Mouse (Mus musculus): ENCODE data around the gene a. TPM values are rescaled to one million over a fixed set of nuclear protein-coding genes. Genes with fewer than 3 reads are reported as not detected.

Gene a
- total and polyA plus RNA-seq, 3 experiments = 7.8 to 23.8 (median 10.9) TPM

GRCm38 (mm10) chr2:154774032-154774431 lies 17.2 kb upstream of the a start:
- dilution Hi-C loops (cut with MboI; ENCODE audit: extremely low pct_ligation_motif_present, extremely low pct_unique_long_range_greater_than_20kb, low sequenced_read_pairs) (no loop called here), in situ Hi-C loops (cut with MboI; ENCODE audit: low pct_ligation_motif_present, low pct_unique_long_range_greater_than_20kb, low sequenced_read_pairs) (no loop called here)
- Histone ChIP-seq H3K27ac (ENCODE audit: insufficient read depth, low read depth) (no peak overlapping the region), H3K79me2 (replicated peaks; ENCODE audit: control insufficient read depth, extremely low read depth, insufficient read depth, poor library complexity, severe bottlenecking) (no peaks in the 10 kb centered on the region), H3K4me3 (replicated peaks in 1 of 3; ENCODE audit: low read depth in 2 of 3, low read length in 2 of 3, poor library complexity in 1 of 3) (no peak overlapping the region), H3K27me3 (replicated peaks) (no peaks in the 10 kb centered on the region), H3K9ac (ENCODE audit: insufficient read depth, low read depth) (no peak overlapping the region), H3K36me3 (replicated peaks in 1 of 2; ENCODE audit: control insufficient read depth in 1 of 2, insufficient read depth in 1 of 2, low read length in 1 of 2) (no peaks in the 10 kb centered on the region), H3K9me3 (replicated peaks; ENCODE audit: low read length) (peaks cover 5% of the 10 kb centered on the region), H3K4me1 (ENCODE audit: control insufficient read depth in 1 of 2, insufficient read depth in 2 of 2) (peaks cover 9 to 13% of the 10 kb centered on the region in 2 experiments), H3K4me2 (ENCODE audit: insufficient read depth, low read depth, poor library complexity, severe bottlenecking) (no peak overlapping the region)
- peak; percentile 85 for DNase-seq (ENCODE audit: extremely low read depth)
- TF ChIP-seq ZMIZ1 (IDR thresholded peaks at IDR 0.05; ENCODE audit: low read depth, low read length) (no peak), TCF12 (IDR thresholded peaks at IDR 0.05; ENCODE audit: low read depth, low read length) (no peak), RAD21 (IDR thresholded peaks at IDR 0.05; ENCODE audit: low read depth, low read length) (peak; percentile 85), RCOR1 (conservative IDR thresholded peaks at IDR 0.05; ENCODE audit: low read depth, low read length) (no peak), IRF4 (IDR thresholded peaks at IDR 0.05; ENCODE audit: low read depth, low read length) (no peak), EP300 (IDR thresholded peaks at IDR 0.05; ENCODE audit: low read length) (no peak), CHD2 (IDR thresholded peaks at IDR 0.05; ENCODE audit: low read length) (no peak), NRF1 (IDR thresholded peaks at IDR 0.05; ENCODE audit: low read depth, low read length) (no peak), CTCF (conservative IDR thresholded peaks at IDR 0.05 in 1 of 2, IDR thresholded peaks at IDR 0.05 in 1 of 2; ENCODE audit: low read depth in 2 of 2, low read length in 2 of 2) (peak; percentile 43 to 86; a peak in 3 of 4 replicates), ZKSCAN1 (IDR thresholded peaks at IDR 0.05; ENCODE audit: borderline replicate concordance, low read depth, low read length) (no peak), GABPA (IDR thresholded peaks at IDR 0.05; ENCODE audit: insufficient replicate concordance, low read depth, low read length) (no peak), USF1 (IDR thresholded peaks at IDR 0.05; ENCODE audit: low read depth, low read length) (no peak), JUN (IDR thresholded peaks at IDR 0.05; ENCODE audit: insufficient read depth, low read depth, low read length) (no peak), SIN3A (IDR thresholded peaks at IDR 0.05; ENCODE audit: low read length) (no peak), TBP (conservative IDR thresholded peaks at IDR 0.05; ENCODE audit: low read depth, low read length) (no peak), ZNF384 (IDR thresholded peaks at IDR 0.05; ENCODE audit: low read depth, low read length) (no peak), E2F4 (IDR thresholded peaks at IDR 0.05; ENCODE audit: insufficient replicate concordance, low read depth, low read length) (no peak), ZC3H11A (IDR thresholded peaks at IDR 0.05; ENCODE audit: low read depth, low read length) (peak; percentile 44; the same call in 1 of the 2 replicates), MXI1 (IDR thresholded peaks at IDR 0.05; ENCODE audit: low read depth, low read length) (peak; percentile 33; the same call in 1 of the 2 replicates), ELF1 (IDR thresholded peaks at IDR 0.05; ENCODE audit: low read depth, low read length) (no peak), PAX5 (IDR thresholded peaks at IDR 0.05; ENCODE audit: low read length) (no peak), JUND (conservative IDR thresholded peaks at IDR 0.05; ENCODE audit: low read depth, low read length) (no peak), BHLHE40 (IDR thresholded peaks at IDR 0.05; ENCODE audit: low read depth, low read length) (no peak), MEF2A (IDR thresholded peaks at IDR 0.05; ENCODE audit: borderline replicate concordance, low read depth, low read length) (no peak), POLR2AphosphoS2 (IDR thresholded peaks at IDR 0.05; ENCODE audit: low read depth, low read length) (no peak), MAX (IDR thresholded peaks at IDR 0.05; ENCODE audit: low read length) (no peak), KAT2A (IDR thresholded peaks at IDR 0.05; ENCODE audit: insufficient replicate concordance, low read length) (no peak), NELFE (IDR thresholded peaks at IDR 0.05; ENCODE audit: low read depth, low read length) (0 out of 2 replicates have a peak, but pooled peaks have one; percentile 23), HCFC1 (IDR thresholded peaks at IDR 0.05; ENCODE audit: low read depth, low read length) (no peak), USF2 (conservative IDR thresholded peaks at IDR 0.05; ENCODE audit: low read depth, low read length) (no peak), POLR2A (IDR thresholded peaks at IDR 0.05; ENCODE audit: low read depth, low read length) (no peak), MAFK (IDR thresholded peaks at IDR 0.05; ENCODE audit: insufficient replicate concordance, low read length) (no peak), MAZ (IDR thresholded peaks at IDR 0.05; ENCODE audit: low read depth, low read length) (no peak), CHD1 (IDR thresholded peaks at IDR 0.05; ENCODE audit: low read depth, low read length) (no peak), SMC3 (IDR thresholded peaks at IDR 0.05; ENCODE audit: low read depth, low read length) (peak; percentile 84), MYC (IDR thresholded peaks at IDR 0.05; ENCODE audit: low read depth, low read length) (no peak), UBTF (IDR thresholded peaks at IDR 0.05; ENCODE audit: low read depth, low read length) (no peak), ETS1 (conservative IDR thresholded peaks at IDR 0.05; ENCODE audit: low read depth, low read length) (no peak)

Data from CH12.LX (cell line).